Mouse (Mus musculus): ENCODE data around the gene Grip2. TPM values are rescaled to one million over a fixed set of nuclear protein-coding genes. Genes with fewer than 3 reads are reported as not detected.
A peak's percentile ranks its signal among the peaks of the same experiment; 100 is the strongest.

The Grip2 gene
- polyA plus RNA-seq, 1 experiment from 2014 or later: 13.6 TPM

DNA sequence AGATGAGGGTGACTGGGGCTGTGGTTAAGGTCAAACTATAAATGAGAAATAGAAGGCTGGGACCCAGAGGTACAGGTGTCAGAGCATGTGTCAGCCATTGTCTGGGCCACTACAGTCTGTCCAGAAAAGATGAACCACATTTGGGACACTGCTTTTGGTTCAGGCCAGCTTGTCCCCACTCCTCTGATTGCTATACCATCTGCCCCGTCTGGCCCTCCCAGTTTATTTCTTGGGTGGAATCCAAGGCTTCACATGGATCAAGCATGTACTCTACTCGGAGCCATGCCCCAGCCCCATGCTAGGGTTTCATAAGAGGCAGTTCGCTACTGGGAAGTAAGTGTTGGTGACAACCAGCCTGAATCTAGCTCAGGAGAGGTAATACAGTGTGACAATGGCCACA lies 81.8 kb downstream of the Grip2 start:
- Histone ChIP-seq H3K4me1 (replicated peaks; ENCODE audit: control insufficient read depth, insufficient read depth, low read length) (no peaks in the 10 kb centered on the region), H3K27ac (ENCODE audit: low read length) (no peak overlapping the region), H3K36me3 (ENCODE audit: control insufficient read depth, insufficient read depth) (peaks cover 28% of the 10 kb centered on the region), H3K27me3 (replicated peaks; ENCODE audit: control insufficient read depth, insufficient read depth, low read length) (no peaks in the 10 kb centered on the region), H3K9ac (replicated peaks; ENCODE audit: low read depth, low read length) (no peak overlapping the region), H3K9me3 (ENCODE audit: control insufficient read depth, low read length) (no peaks in the 10 kb centered on the region), H3K4me2 (ENCODE audit: low read length) (no peak overlapping the region), H3K4me3 (replicated peaks; ENCODE audit: low read length) (no peak overlapping the region)
- ATAC-seq: no peak
- WGBS: 83% methylated on average over 3 of the region's 3 CpGs

DNA sequence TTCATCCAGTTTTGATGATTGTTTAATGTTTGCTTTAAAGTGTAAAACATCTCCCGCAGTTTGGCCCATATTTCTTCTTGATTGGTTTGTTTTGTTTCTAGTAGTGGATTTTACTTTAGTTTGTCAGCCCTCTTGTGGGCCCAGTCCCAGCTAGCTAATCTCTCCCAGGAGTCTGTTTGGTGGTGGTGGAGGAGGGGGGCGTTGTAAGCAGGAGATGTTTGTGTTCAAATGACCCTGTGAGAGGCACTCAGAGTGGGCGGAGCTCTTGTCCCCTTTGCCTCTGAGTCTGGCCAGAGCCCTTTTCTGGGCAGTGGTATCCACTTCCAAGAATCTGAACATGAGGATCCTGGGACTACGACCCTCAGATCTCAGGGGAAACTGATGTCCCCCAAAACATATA lies 83.2 kb downstream of the Grip2 start:
- Histone ChIP-seq H3K27me3 (replicated peaks; ENCODE audit: control insufficient read depth, insufficient read depth, low read length) (no peaks in the 10 kb centered on the region), H3K4me2 (ENCODE audit: low read length) (no peak overlapping the region), H3K4me3 (replicated peaks; ENCODE audit: low read length) (no peak overlapping the region), H3K4me1 (replicated peaks; ENCODE audit: control insufficient read depth, insufficient read depth, low read length) (no peaks in the 10 kb centered on the region), H3K27ac (ENCODE audit: low read length) (no peak overlapping the region), H3K36me3 (ENCODE audit: control insufficient read depth, insufficient read depth) (peaks cover 21% of the 10 kb centered on the region), H3K9me3 (ENCODE audit: control insufficient read depth, low read length) (no peaks in the 10 kb centered on the region), H3K9ac (replicated peaks; ENCODE audit: low read depth, low read length) (no peak overlapping the region)
- WGBS: 65% methylated on average over 4 of the region's 4 CpGs
- ATAC-seq: no peak

- Histone ChIP-seq H3K9me3 (ENCODE audit: control insufficient read depth, low read length) (no peaks in the 10 kb centered on the region), H3K36me3 (ENCODE audit: control insufficient read depth, insufficient read depth) (peaks cover 12% of the 10 kb centered on the region), H3K27ac (ENCODE audit: low read length) (no peak overlapping the region), H3K4me3 (replicated peaks; ENCODE audit: low read length) (no peak overlapping the region), H3K27me3 (replicated peaks; ENCODE audit: control insufficient read depth, insufficient read depth, low read length) (no peaks in the 10 kb centered on the region), H3K4me2 (ENCODE audit: low read length) (no peak overlapping the region), H3K9ac (replicated peaks; ENCODE audit: low read depth, low read length) (no peak overlapping the region), H3K4me1 (replicated peaks; ENCODE audit: control insufficient read depth, insufficient read depth, low read length) (no peaks in the 10 kb centered on the region)
- WGBS: 84% methylated on average over 8 of the region's 8 CpGs
- ATAC-seq: no peak
Observed at GRCm38 (mm10) chr6:91742995-91743394, 84.1 kb downstream of the Grip2 start.

DNA sequence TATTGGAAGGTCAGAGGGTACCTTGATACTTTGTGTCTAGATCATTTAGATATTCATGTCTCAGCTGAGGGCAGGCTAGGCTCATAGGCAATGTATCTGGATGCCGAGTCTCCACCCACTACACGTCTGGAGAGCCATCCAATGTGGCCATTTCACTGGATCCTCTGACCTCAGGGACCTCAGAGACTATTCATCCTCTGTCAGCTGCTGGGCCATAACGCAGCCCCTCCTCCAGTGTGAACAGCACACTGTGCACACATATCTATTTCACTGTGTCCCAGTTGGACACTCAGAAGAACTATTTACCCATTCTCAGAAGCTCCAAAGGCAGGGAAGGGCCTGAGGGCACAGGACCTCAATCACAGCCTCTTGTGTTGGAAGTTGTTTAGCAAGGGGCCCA lies 84.6 kb downstream of the Grip2 start:
- no peak for ATAC-seq
- WGBS: 83% methylated on average over 3 of the region's 3 CpGs
- H3K9me3 ChIP-seq (ENCODE audit: control insufficient read depth, low read length): no peaks in the 10 kb centered on the region
- H3K9ac ChIP-seq (replicated peaks; ENCODE audit: low read depth, low read length): no peak overlapping the region
- no peaks in the 10 kb centered on the region for H3K4me1 ChIP-seq (replicated peaks; ENCODE audit: control insufficient read depth, insufficient read depth, low read length)
- H3K27ac ChIP-seq (ENCODE audit: low read length): no peak overlapping the region
- H3K27me3 ChIP-seq (replicated peaks; ENCODE audit: control insufficient read depth, insufficient read depth, low read length): no peaks in the 10 kb centered on the region
- no peak overlapping the region for H3K4me2 ChIP-seq (ENCODE audit: low read length)
- no peak overlapping the region for H3K4me3 ChIP-seq (replicated peaks; ENCODE audit: low read length)
- peaks cover 9% of the 10 kb centered on the region; the same call in 1 of the 2 replicates for H3K36me3 ChIP-seq (ENCODE audit: control insufficient read depth, insufficient read depth)

DNA sequence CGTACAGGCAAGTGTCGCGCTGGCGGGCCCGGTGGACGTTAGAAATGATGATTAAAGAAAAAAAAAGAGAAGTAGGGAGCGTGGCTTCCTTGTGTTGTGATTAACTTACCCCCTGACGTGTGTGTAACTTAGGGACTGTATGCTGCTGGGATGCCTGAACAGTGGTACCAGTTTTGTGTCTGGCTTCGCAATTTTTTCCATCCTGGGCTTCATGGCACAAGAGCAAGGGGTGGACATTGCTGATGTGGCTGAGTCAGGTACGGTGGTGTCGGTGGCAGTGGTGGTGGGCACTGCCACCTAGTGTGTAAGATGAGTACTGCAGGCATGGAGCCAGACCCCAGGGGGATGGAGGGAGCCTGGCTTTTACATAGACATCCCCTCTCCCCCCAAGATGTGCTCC lies 86.0 kb downstream of the Grip2 start:
- no peaks in the 10 kb centered on the region for H3K9me3 ChIP-seq (ENCODE audit: control insufficient read depth, low read length)
- H3K4me3 ChIP-seq (replicated peaks; ENCODE audit: low read length): no peak overlapping the region
- H3K27ac ChIP-seq (ENCODE audit: low read length): no peak overlapping the region
- no peaks in the 10 kb centered on the region for H3K4me1 ChIP-seq (replicated peaks; ENCODE audit: control insufficient read depth, insufficient read depth, low read length)
- WGBS: 68% methylated on average over 11 of the region's 11 CpGs
- H3K9ac ChIP-seq (replicated peaks; ENCODE audit: low read depth, low read length): no peak overlapping the region
- peak; percentile 84 for ATAC-seq
- no peak overlapping the region for H3K4me2 ChIP-seq (ENCODE audit: low read length)
- H3K27me3 ChIP-seq (replicated peaks; ENCODE audit: control insufficient read depth, insufficient read depth, low read length): no peaks in the 10 kb centered on the region
- H3K36me3 ChIP-seq (ENCODE audit: control insufficient read depth, insufficient read depth): peaks cover 19% of the 10 kb centered on the region

GRCm38 (mm10) chr6:91738058-91738457 lies 89.0 kb downstream of the Grip2 start:
- Histone ChIP-seq H3K36me3 (ENCODE audit: control insufficient read depth, insufficient read depth) (peaks cover 19% of the 10 kb centered on the region), H3K4me1 (replicated peaks; ENCODE audit: control insufficient read depth, insufficient read depth, low read length) (no peaks in the 10 kb centered on the region), H3K27me3 (replicated peaks; ENCODE audit: control insufficient read depth, insufficient read depth, low read length) (no peaks in the 10 kb centered on the region), H3K4me3 (replicated peaks; ENCODE audit: low read length) (no peak overlapping the region), H3K4me2 (ENCODE audit: low read length) (no peak overlapping the region), H3K9me3 (ENCODE audit: control insufficient read depth, low read length) (no peaks in the 10 kb centered on the region), H3K9ac (replicated peaks; ENCODE audit: low read depth, low read length) (no peak overlapping the region), H3K27ac (ENCODE audit: low read length) (no peak overlapping the region)
- ATAC-seq: no peak
- WGBS: 19% methylated on average over 5 of the region's 5 CpGs

DNA sequence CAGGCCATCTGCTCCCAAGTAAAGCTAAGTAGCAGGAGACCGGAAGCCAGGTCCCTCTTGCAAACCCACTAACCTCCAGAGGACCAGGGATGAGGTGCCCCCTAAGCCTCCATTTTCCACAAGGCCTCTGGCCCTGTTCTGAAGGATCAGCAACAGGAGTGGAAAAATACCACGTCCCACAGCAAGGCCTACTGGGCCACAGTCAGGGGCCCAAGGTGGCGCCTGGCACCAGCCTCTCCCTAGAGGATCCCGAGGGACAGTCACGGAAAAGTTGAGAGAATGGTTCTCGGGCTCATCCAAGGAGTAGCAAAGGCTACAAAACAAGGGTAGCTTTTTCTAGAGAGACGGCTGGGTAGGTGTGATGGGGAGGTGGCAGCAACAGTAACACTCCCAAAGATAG lies 89.6 kb downstream of the Grip2 start:
- Histone ChIP-seq H3K36me3 (ENCODE audit: control insufficient read depth, insufficient read depth) (peaks cover 16% of the 10 kb centered on the region), H3K4me1 (replicated peaks; ENCODE audit: control insufficient read depth, insufficient read depth, low read length) (no peaks in the 10 kb centered on the region), H3K9ac (replicated peaks; ENCODE audit: low read depth, low read length) (no peak overlapping the region), H3K27me3 (replicated peaks; ENCODE audit: control insufficient read depth, insufficient read depth, low read length) (no peaks in the 10 kb centered on the region), H3K27ac (ENCODE audit: low read length) (no peak overlapping the region), H3K4me3 (replicated peaks; ENCODE audit: low read length) (no peak overlapping the region), H3K4me2 (ENCODE audit: low read length) (no peak overlapping the region), H3K9me3 (ENCODE audit: control insufficient read depth, low read length) (no peaks in the 10 kb centered on the region)
- 85% methylated on average over 7 of the region's 7 CpGs for WGBS
- no peak for ATAC-seq

- Histone ChIP-seq H3K27me3 (replicated peaks; ENCODE audit: control insufficient read depth, insufficient read depth, low read length) (no peaks in the 10 kb centered on the region), H3K4me2 (ENCODE audit: low read length) (no peak overlapping the region), H3K4me3 (replicated peaks; ENCODE audit: low read length) (no peak overlapping the region), H3K9me3 (ENCODE audit: control insufficient read depth, low read length) (no peaks in the 10 kb centered on the region), H3K27ac (ENCODE audit: low read length) (no peak overlapping the region), H3K36me3 (ENCODE audit: control insufficient read depth, insufficient read depth) (peaks cover 10% of the 10 kb centered on the region), H3K4me1 (replicated peaks; ENCODE audit: control insufficient read depth, insufficient read depth, low read length) (peaks cover 8% of the 10 kb centered on the region; the same call in 1 of the 2 replicates), H3K9ac (replicated peaks; ENCODE audit: low read depth, low read length) (no peak overlapping the region)
- WGBS: 60% methylated on average over 5 of the region's 5 CpGs
- ATAC-seq: no peak
Observed at GRCm38 (mm10) chr6:91736471-91736870, 90.6 kb downstream of the Grip2 start.

DNA sequence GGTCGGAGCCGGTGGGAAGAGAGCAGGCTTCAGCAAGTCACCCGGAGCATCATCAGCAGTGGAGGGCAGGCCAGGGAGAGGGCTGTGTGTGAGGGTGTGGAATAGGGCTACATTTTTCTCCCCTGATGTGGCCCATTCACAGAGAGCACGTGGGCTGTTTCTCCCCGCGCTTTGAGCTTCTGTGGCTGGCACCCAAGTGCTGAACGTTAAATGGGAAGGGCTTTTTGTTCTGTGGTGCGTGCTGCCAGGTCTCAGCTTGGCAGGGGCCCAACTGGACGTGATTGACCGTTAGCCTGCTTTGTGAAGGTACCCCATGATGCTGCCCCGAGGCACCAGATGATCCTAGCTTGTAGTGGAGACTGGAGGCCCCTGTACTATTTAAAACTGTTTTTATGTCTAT lies 94.9 kb downstream of the Grip2 start:
- H3K9ac ChIP-seq (replicated peaks; ENCODE audit: low read depth, low read length): no peak overlapping the region
- peaks cover 36% of the 10 kb centered on the region for H3K4me1 ChIP-seq (replicated peaks; ENCODE audit: control insufficient read depth, insufficient read depth, low read length)
- H3K4me3 ChIP-seq (replicated peaks; ENCODE audit: low read length): no peak overlapping the region
- H3K4me2 ChIP-seq (ENCODE audit: low read length): no peak overlapping the region
- H3K36me3 ChIP-seq (ENCODE audit: control insufficient read depth, insufficient read depth): peaks cover 8% of the 10 kb centered on the region
- no peak overlapping the region for H3K27ac ChIP-seq (ENCODE audit: low read length)
- no peaks in the 10 kb centered on the region for H3K9me3 ChIP-seq (ENCODE audit: control insufficient read depth, low read length)
- WGBS: 14% methylated on average over 11 of the region's 11 CpGs
- ATAC-seq: peak; percentile 77
- no peaks in the 10 kb centered on the region for H3K27me3 ChIP-seq (replicated peaks; ENCODE audit: control insufficient read depth, insufficient read depth, low read length)

DNA sequence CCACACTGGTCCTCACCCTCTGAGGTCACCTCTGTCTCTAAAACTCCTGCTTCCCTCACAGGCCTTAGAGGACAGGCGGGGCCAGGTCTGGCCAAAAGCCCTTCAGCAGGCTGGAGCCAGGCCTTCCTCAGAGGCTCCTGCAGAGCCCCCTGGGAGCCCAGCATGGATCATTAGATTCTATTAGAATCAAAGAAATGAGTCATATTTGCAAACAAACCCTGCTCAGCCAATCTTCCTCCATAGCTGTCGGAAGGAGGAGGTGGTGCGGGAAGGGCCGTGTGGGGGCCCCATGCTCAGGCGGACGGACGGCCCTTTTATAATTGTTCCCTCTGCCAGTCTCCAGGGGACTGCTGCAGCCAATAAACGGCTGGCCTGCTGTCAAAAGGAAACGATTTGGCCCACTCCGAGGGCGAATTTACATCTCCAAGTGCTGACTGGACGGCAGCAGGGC lies 97.3 kb downstream of the Grip2 start:
- Histone ChIP-seq H3K9me3 (ENCODE audit: control insufficient read depth, low read length) (no peaks in the 10 kb centered on the region), H3K27me3 (replicated peaks; ENCODE audit: control insufficient read depth, insufficient read depth, low read length) (no peaks in the 10 kb centered on the region), H3K27ac (ENCODE audit: low read length) (peak overlapping the region; percentile 1; the same call in 1 of the 2 replicates), H3K36me3 (ENCODE audit: control insufficient read depth, insufficient read depth) (peaks cover 10% of the 10 kb centered on the region), H3K4me1 (replicated peaks; ENCODE audit: control insufficient read depth, insufficient read depth, low read length) (peaks cover 36% of the 10 kb centered on the region), H3K9ac (replicated peaks; ENCODE audit: low read depth, low read length) (no peak overlapping the region), H3K4me2 (ENCODE audit: low read length) (no peak overlapping the region), H3K4me3 (replicated peaks; ENCODE audit: low read length) (no peak overlapping the region)
- ATAC-seq: peak; percentile 69
- 1% methylated on average over 12 of the region's 12 CpGs for WGBS

All from forebrain, embryonic 16.5 days (tissue).